In genomic region chr6:120094091-120094776, GRCm38 (mm10) we compare ENCODE assay signal across 1 mouse cellular context.
TF ChIP-seq lines count a peak whose summit lies in the region.

No protein-coding gene starts in this region.

TF ChIP-seq in CH12.LX, 34 proteins besides CTCF, POLR2A, EP300 and RAD21 (continued from another document):
- peak; percentile 71 for TF ChIP-seq ETS1 (conservative IDR thresholded peaks at IDR 0.05; ENCODE audit: low read depth, low read length)
- no peak for TF ChIP-seq ZKSCAN1 (IDR thresholded peaks at IDR 0.05; ENCODE audit: borderline replicate concordance, low read depth, low read length)
- TF ChIP-seq TBP (conservative IDR thresholded peaks at IDR 0.05; ENCODE audit: low read depth, low read length), result peak; percentile 76
- no peak for TF ChIP-seq JUND (conservative IDR thresholded peaks at IDR 0.05; ENCODE audit: low read depth, low read length)
- no peak; the same call in 1 of the 2 replicates for TF ChIP-seq USF1 (IDR thresholded peaks at IDR 0.05; ENCODE audit: low read depth, low read length)
- peak; percentile 39; the same call in 1 of the 2 replicates for TF ChIP-seq NELFE (IDR thresholded peaks at IDR 0.05; ENCODE audit: low read depth, low read length)
- TF ChIP-seq ZC3H11A (IDR thresholded peaks at IDR 0.05; ENCODE audit: low read depth, low read length), result no peak
- TF ChIP-seq SMC3 (IDR thresholded peaks at IDR 0.05; ENCODE audit: low read depth, low read length), result peak; percentile 20; the same call in 1 of the 2 replicates
- TF ChIP-seq MAZ (IDR thresholded peaks at IDR 0.05; ENCODE audit: low read depth, low read length), result no peak
- TF ChIP-seq MAX (IDR thresholded peaks at IDR 0.05; ENCODE audit: low read length), result peak; percentile 92
- TF ChIP-seq IRF4 (IDR thresholded peaks at IDR 0.05; ENCODE audit: low read depth, low read length), result no peak; the same call in 1 of the 2 replicates
- TF ChIP-seq UBTF (IDR thresholded peaks at IDR 0.05; ENCODE audit: low read depth, low read length), result no peak; the same call in 1 of the 2 replicates
- no peak for TF ChIP-seq PAX5 (IDR thresholded peaks at IDR 0.05; ENCODE audit: low read length)
- 0 out of 2 replicates have a peak, but pooled peaks have one; percentile 16 for TF ChIP-seq ELF1 (IDR thresholded peaks at IDR 0.05; ENCODE audit: low read depth, low read length)
- no peak; the same call in 1 of the 2 replicates for TF ChIP-seq HCFC1 (IDR thresholded peaks at IDR 0.05; ENCODE audit: low read depth, low read length)
- TF ChIP-seq E2F4 (IDR thresholded peaks at IDR 0.05; ENCODE audit: insufficient replicate concordance, low read depth, low read length), result no peak
- peak; percentile 88 for TF ChIP-seq MYC (IDR thresholded peaks at IDR 0.05; ENCODE audit: low read depth, low read length)
- TF ChIP-seq NRF1 (IDR thresholded peaks at IDR 0.05; ENCODE audit: low read depth, low read length), result 0 out of 2 replicates have a peak, but pooled peaks have one; percentile 14
- peak; percentile 52; the same call in 1 of the 2 replicates for TF ChIP-seq RCOR1 (conservative IDR thresholded peaks at IDR 0.05; ENCODE audit: low read depth, low read length)
- TF ChIP-seq JUN (IDR thresholded peaks at IDR 0.05; ENCODE audit: insufficient read depth, low read depth, low read length), result no peak
- TF ChIP-seq CHD1 (IDR thresholded peaks at IDR 0.05; ENCODE audit: low read depth, low read length), result peak; percentile 94
- no peak for TF ChIP-seq ZNF384 (IDR thresholded peaks at IDR 0.05; ENCODE audit: low read depth, low read length)
- peak; percentile 82 for TF ChIP-seq SIN3A (IDR thresholded peaks at IDR 0.05; ENCODE audit: low read length)
TF ChIP-seq in CH12.LX: peak in this region for 19.
